Mouse (Mus musculus): ENCODE data around the gene Dcps. TPM values are rescaled to one million over a fixed set of nuclear protein-coding genes. Genes with fewer than 3 reads are reported as not detected.

Dcps gene
- 78.0 and 88.3 TPM in 2 replicates for polyA plus RNA-seq (2012; ENCODE audit: insufficient read depth, low replicate concordance)

DNA sequence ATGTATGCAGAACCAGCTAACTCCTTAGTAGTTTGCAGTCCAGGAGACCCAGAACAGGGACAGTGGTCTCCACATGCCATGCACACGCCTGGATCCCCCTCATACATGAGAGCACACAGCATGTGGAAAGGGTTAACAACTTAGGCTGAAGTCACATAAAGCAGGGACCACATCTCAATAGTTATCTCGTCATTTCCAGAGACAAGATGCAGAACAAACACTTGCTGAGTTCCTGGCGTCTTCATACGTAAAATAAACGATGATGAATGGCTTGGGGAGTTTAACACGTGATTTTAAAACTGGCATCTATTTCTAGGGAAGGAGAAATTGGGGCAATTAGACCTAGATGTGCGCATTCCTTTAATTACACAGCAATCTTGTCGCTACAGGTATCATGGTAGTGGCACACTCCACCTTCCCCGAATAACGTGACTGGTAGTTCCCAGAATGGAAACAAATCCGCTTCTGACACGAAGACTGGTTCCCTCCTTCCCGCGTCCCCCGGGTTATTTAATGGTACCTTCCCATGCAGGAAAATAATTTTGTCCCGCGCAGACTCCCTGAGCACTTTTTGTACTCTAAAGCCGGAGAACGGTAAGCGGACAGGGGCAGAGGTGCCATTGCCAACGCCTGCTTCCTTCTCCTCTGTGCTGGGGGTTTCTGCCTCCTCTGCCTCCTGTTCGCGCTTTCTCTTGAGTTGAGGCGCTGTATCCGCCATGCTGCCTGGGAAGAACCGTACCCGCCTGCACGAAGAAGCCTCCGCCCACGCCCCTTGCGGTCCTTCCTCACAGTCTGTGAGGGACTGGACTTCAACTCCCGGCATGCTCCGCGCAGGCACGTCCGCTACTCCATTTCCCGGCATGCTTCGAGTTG, at the start of gene Dcps:
Gene Dcps (minus strand): TSS at position 811 of the 873 bp plus-strand sequence.
- Histone ChIP-seq H3K36me3 (replicated peaks; ENCODE audit: low read length) (peaks cover 13% of the 10 kb centered on the region), H3K27me3 (replicated peaks) (no peaks in the 10 kb centered on the region), H3K4me3 (replicated peaks) (peak within 1 kb of the TSS; percentile 94), H3K4me1 (peaks cover 35% of the 10 kb centered on the region), H3K9me3 (no peaks in the 10 kb centered on the region)
- TF ChIP-seq GATA1 (IDR thresholded peaks at IDR 0.05; ENCODE audit: borderline replicate concordance, low read length) (no peak), FLI1 (IDR thresholded peaks at IDR 0.05; ENCODE audit: low read length) (no peak)

DNA sequence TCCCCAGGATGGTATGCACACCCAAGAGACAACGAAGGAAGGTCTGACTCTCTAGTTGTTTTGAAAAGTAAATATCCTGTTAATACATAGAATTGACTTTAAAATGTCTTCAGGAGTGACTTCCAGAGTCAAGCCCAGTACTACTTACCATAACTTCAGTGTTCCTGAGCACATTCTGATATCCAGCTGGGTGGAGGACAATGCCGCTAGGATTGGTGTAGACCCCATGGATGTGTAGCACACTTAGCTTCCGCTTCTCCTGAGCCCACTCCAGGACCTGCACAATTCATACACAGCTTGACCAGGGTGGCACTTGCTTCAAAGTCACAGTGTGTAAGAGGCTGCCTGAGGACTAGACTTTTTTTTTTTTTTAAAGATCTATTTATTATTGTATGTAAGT, 47.6 kb upstream of the Dcps start:
- no peaks in the 10 kb centered on the region for H3K27me3 ChIP-seq (replicated peaks)
- peaks cover 6% of the 10 kb centered on the region; the same call in 1 of the 2 replicates for H3K4me1 ChIP-seq
- peaks cover 63% of the 10 kb centered on the region for H3K36me3 ChIP-seq (replicated peaks; ENCODE audit: low read length)
- no peaks in the 10 kb centered on the region for H3K9me3 ChIP-seq
- no peak for TF ChIP-seq FLI1 (IDR thresholded peaks at IDR 0.05; ENCODE audit: low read length)
- TF ChIP-seq GATA1 (IDR thresholded peaks at IDR 0.05; ENCODE audit: borderline replicate concordance, low read length) = no peak
- no peak overlapping the region for H3K4me3 ChIP-seq (replicated peaks)

- H3K27me3 ChIP-seq (replicated peaks) = no peaks in the 10 kb centered on the region
- no peak overlapping the region for H3K4me3 ChIP-seq (replicated peaks)
- no peaks in the 10 kb centered on the region for H3K9me3 ChIP-seq
- TF ChIP-seq FLI1 (IDR thresholded peaks at IDR 0.05; ENCODE audit: low read length) (no peak), GATA1 (IDR thresholded peaks at IDR 0.05; ENCODE audit: borderline replicate concordance, low read length) (no peak)
- peaks cover 87% of the 10 kb centered on the region for H3K36me3 ChIP-seq (replicated peaks; ENCODE audit: low read length)
- H3K4me1 ChIP-seq = no peaks in the 10 kb centered on the region
These were observed 42.1 kb upstream of the Dcps start for GRCm38 (mm10) chr9:35217963-35218362.

GRCm38 (mm10) chr9:35211573-35212511, 36.0 kb upstream of the Dcps start:
- Histone ChIP-seq H3K4me3 (replicated peaks) (peak overlapping the region; percentile 99), H3K9me3 (no peaks in the 10 kb centered on the region), H3K27me3 (replicated peaks) (no peaks in the 10 kb centered on the region), H3K36me3 (replicated peaks; ENCODE audit: low read length) (peaks cover 71% of the 10 kb centered on the region), H3K4me1 (peaks cover 26% of the 10 kb centered on the region)
- TF ChIP-seq GATA1 (IDR thresholded peaks at IDR 0.05; ENCODE audit: borderline replicate concordance, low read length) (no peak), FLI1 (IDR thresholded peaks at IDR 0.05; ENCODE audit: low read length) (no peak)

DNA sequence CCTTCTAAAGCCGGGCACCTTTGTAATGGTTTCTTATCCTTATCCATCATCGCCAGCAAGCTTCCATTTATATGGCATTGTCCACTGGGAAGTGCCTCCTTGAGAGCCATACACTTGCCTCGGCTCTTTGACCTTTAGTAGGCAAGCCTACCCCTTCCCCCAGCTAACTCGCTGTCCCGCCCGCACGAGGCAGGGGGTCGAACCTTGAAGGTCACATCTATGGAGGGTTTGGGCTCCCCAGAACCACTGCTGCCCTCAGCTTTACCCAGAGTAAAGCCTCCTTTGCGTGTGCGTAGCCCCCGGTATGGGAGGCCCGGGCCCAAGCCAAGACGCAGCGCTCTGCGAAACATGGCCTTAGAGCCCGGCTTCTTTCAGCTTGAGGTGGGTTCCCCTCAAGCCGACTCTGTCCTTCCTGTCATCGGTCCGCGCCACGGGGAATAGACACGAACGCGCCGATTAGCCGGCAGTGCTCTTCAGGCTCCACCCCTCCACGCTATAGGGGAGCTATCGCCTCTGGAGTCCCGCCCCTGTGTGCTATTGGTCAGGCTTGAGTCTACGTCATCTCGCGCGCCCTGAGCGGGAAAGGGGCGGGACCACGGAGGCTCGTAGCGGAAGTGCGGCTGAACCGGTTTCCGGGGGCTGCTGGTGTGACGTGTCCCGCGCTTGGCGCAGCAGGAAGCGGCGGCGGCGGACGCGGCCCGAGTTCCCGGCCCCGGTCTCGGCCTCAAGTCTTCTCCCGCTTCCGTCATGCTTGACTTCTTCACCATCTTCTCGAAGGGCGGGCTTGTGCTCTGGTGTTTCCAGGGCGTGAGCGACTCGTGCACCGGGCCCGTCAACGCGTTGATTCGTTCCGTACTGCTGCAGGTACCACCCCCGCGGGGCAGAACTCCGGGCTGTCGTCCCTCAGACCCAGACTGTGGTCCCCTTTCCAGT, 34.9 kb upstream of the Dcps start, which contains the start of gene Foxred1:
Gene Foxred1 (minus strand): TSS at position 514 of the 933 bp plus-strand sequence.
- Histone ChIP-seq H3K27me3 (replicated peaks) (no peaks in the 10 kb centered on the region), H3K4me3 (replicated peaks) (peak within 1 kb of the TSS; percentile 99), H3K4me1 (peaks cover 26% of the 10 kb centered on the region), H3K9me3 (no peaks in the 10 kb centered on the region), H3K36me3 (replicated peaks; ENCODE audit: low read length) (peaks cover 74% of the 10 kb centered on the region)
- peak; percentile 89 for TF ChIP-seq FLI1 (IDR thresholded peaks at IDR 0.05; ENCODE audit: low read length)
- TF ChIP-seq GATA1 (IDR thresholded peaks at IDR 0.05; ENCODE audit: borderline replicate concordance, low read length) = no peak

DNA sequence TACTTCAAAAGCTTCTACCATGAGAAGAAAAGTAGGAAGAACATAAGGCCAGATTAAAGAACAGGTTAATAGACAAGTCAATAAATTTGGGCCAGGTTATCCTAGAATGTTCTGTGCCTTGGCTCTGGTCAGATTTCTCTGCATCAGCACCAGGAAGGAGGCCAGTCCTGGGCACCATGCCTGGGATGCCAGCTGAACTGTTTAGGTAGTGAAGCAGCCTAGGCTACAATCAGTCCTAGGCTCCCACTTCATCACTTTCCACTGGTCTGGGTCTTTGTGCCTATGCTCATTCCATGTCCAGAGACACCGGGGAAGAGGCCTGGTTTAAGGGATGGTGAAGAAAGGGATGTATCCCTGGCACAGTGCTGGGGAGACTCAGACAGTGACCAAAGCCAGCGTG, 28.6 kb upstream of the Dcps start:
- peaks cover 61% of the 10 kb centered on the region for H3K36me3 ChIP-seq (replicated peaks; ENCODE audit: low read length)
- TF ChIP-seq FLI1 (IDR thresholded peaks at IDR 0.05; ENCODE audit: low read length) (no peak), GATA1 (IDR thresholded peaks at IDR 0.05; ENCODE audit: borderline replicate concordance, low read length) (no peak)

DNA sequence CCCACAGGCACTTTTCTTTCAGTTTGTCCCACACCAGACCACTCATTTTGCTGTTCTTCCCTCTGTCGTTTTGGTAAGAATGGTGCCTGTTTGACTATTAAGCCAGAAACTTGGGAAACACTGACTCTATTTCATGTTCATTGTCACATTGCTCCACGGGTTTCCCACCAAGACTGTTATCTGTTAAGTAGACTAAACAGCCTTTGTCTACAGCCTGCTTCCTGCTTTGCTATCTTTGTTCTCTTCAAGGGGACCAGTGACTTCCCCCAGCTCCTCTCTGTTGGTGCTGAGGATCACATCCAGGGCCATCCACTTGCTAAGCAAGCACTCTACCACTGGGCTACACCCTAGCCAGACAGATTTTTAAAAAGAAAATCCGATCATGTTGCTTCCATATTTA, 27.7 kb upstream of the Dcps start:
- Histone ChIP-seq H3K9me3 (no peaks in the 10 kb centered on the region), H3K36me3 (replicated peaks; ENCODE audit: low read length) (peaks cover 52% of the 10 kb centered on the region), H3K4me1 (peaks cover 57% of the 10 kb centered on the region), H3K27me3 (replicated peaks) (no peaks in the 10 kb centered on the region), H3K4me3 (replicated peaks) (peak overlapping the region; percentile 28)
- no peak for TF ChIP-seq FLI1 (IDR thresholded peaks at IDR 0.05; ENCODE audit: low read length)
- TF ChIP-seq GATA1 (IDR thresholded peaks at IDR 0.05; ENCODE audit: borderline replicate concordance, low read length) = no peak

More for the DNA sequence above, 28.6 kb upstream of the Dcps start:
- no peaks in the 10 kb centered on the region for H3K27me3 ChIP-seq (replicated peaks)
- H3K4me3 ChIP-seq (replicated peaks) = no peak overlapping the region
- no peaks in the 10 kb centered on the region for H3K9me3 ChIP-seq
- peaks cover 55% of the 10 kb centered on the region for H3K4me1 ChIP-seq

GRCm38 (mm10) chr9:35200529-35201060, 24.7 kb upstream of the Dcps start:
- Histone ChIP-seq H3K36me3 (replicated peaks; ENCODE audit: low read length) (peaks cover 34% of the 10 kb centered on the region), H3K4me3 (replicated peaks) (peak overlapping the region; percentile 95), H3K27me3 (replicated peaks) (no peaks in the 10 kb centered on the region), H3K9me3 (no peaks in the 10 kb centered on the region), H3K4me1 (peaks cover 59% of the 10 kb centered on the region)
- no peak for TF ChIP-seq FLI1 (IDR thresholded peaks at IDR 0.05; ENCODE audit: low read length)

Measured in megakaryocyte, embryonic 14.5 days (primary cell).